Comparison of ENCODE assay signal across 8 mouse cellular contexts in genomic region chr7:97333113-97333898, GRCm38 (mm10). TPM values are rescaled to one million over a fixed set of nuclear protein-coding genes. Genes with fewer than 3 reads are reported as not detected.
DNase-seq lines count a peak whose midpoint lies in the region; ATAC-seq and TF ChIP-seq lines count a peak whose summit lies in the region.

No protein-coding gene starts in this region.

- intact Hi-C loops in left cerebral cortex, postnatal 25 days (cut with DNase I): no loop called here

- no peak overlapping the region for H3K27ac ChIP-seq in heart, embryonic 11.5 days (ENCODE audit: low read depth, low read length)
- no peak overlapping the region for H3K27ac ChIP-seq in cerebellum, adult 2 months (ENCODE audit: insufficient read depth, low read length)
- H3K27ac ChIP-seq in hindbrain, embryonic 11.5 days (ENCODE audit: low read depth, low read length): no peak overlapping the region
- no peak overlapping the region for H3K27ac ChIP-seq in midbrain, embryonic 14.5 days (replicated peaks; ENCODE audit: low read depth, low read length)

- H3K4me2 ChIP-seq in heart, embryonic 11.5 days: peak overlapping the region; percentile 86
- peak overlapping the region; percentile 71; the same call in 1 of the 2 replicates for H3K4me2 ChIP-seq in hindbrain, embryonic 11.5 days (replicated peaks; ENCODE audit: low read depth, low read length)
- H3K4me2 ChIP-seq in midbrain, embryonic 14.5 days (ENCODE audit: low read length): peak overlapping the region; percentile 73

- 69% methylated on average over 6 of the region's 6 CpGs for WGBS in heart, embryonic 11.5 days (ENCODE audit: insufficient replicate concordance)
- 48% methylated on average over 6 of the region's 6 CpGs for WGBS in cerebellum, adult 2 months
- WGBS in hindbrain, embryonic 11.5 days: 85% methylated on average over 6 of the region's 6 CpGs
- 89% methylated on average over 6 of the region's 6 CpGs for WGBS in midbrain, embryonic 14.5 days

- no peak for TF ChIP-seq POLR2A in cerebellum, adult 2 months (IDR thresholded peaks at IDR 0.05; ENCODE audit: borderline replicate concordance, insufficient read depth, low read length)

- H3K4me1 ChIP-seq in heart, embryonic 11.5 days (ENCODE audit: control insufficient read depth, insufficient read depth, low read length): peaks cover 10% of the 10 kb centered on the region
- peaks cover 42% of the 10 kb centered on the region for H3K4me1 ChIP-seq in cerebellum, adult 2 months (ENCODE audit: control insufficient read depth, insufficient read depth, low read length)
- no peaks in the 10 kb centered on the region for H3K4me1 ChIP-seq in hindbrain, embryonic 11.5 days (replicated peaks; ENCODE audit: control insufficient read depth, insufficient read depth, low read length)
- peaks cover 23% of the 10 kb centered on the region for H3K4me1 ChIP-seq in midbrain, embryonic 14.5 days (ENCODE audit: control insufficient read depth, insufficient read depth, low read length)

- H3K27me3 ChIP-seq in heart, embryonic 11.5 days (ENCODE audit: control insufficient read depth, insufficient read depth, low read length): peaks cover 6% of the 10 kb centered on the region; the same call in 1 of the 2 replicates
- no peaks in the 10 kb centered on the region for H3K27me3 ChIP-seq in cerebellum, adult 2 months (ENCODE audit: control insufficient read depth, insufficient read depth, low read length)
- H3K27me3 ChIP-seq in hindbrain, embryonic 11.5 days (ENCODE audit: control insufficient read depth, insufficient read depth, low read length): no peaks in the 10 kb centered on the region
- H3K27me3 ChIP-seq in midbrain, embryonic 14.5 days (ENCODE audit: control insufficient read depth, insufficient read depth, low read length): no peaks in the 10 kb centered on the region

- no peak for TF ChIP-seq CTCF in cerebellum, adult 2 months (IDR thresholded peaks at IDR 0.05; ENCODE audit: borderline replicate concordance, insufficient read depth, low read depth, low read length)

- no peak for ATAC-seq in heart, embryonic 11.5 days (replicated peaks; ENCODE audit: insufficient number of reproducible peaks, low FRiP score, low TSS enrichment)
- no peak for ATAC-seq in hindbrain, embryonic 11.5 days (ENCODE audit: low FRiP score)
- ATAC-seq in midbrain, embryonic 14.5 days (ENCODE audit: low FRiP score, low TSS enrichment): no peak

- no peaks in the 10 kb centered on the region for H3K9me3 ChIP-seq in heart, embryonic 11.5 days (replicated peaks; ENCODE audit: control insufficient read depth, low read length)
- no peaks in the 10 kb centered on the region for H3K9me3 ChIP-seq in hindbrain, embryonic 11.5 days (ENCODE audit: control insufficient read depth, low read length)
- no peaks in the 10 kb centered on the region for H3K9me3 ChIP-seq in midbrain, embryonic 14.5 days (ENCODE audit: control insufficient read depth, low read length)

- no peak overlapping the region for H3K9ac ChIP-seq in heart, embryonic 11.5 days (ENCODE audit: low read depth, low read length)
- peak overlapping the region; percentile 75; the same call in 1 of the 2 replicates for H3K9ac ChIP-seq in hindbrain, embryonic 11.5 days (ENCODE audit: low read depth, low read length)
- H3K9ac ChIP-seq in midbrain, embryonic 14.5 days (replicated peaks; ENCODE audit: low read length): 0 out of 2 replicates have a peak overlapping the region, but pooled peaks have one; percentile 74

- no peak for DNase-seq in heart, adult 18-20 months
- peak in 1 of 2 experiments; percentile 35 for DNase-seq in cerebellum, adult 2 months
- no peak for DNase-seq in hindbrain, embryonic 11.5 days (ENCODE audit: low spot score)
- DNase-seq in midbrain, embryonic 14.5 days: no peak
- no peak for DNase-seq in gastrocnemius, postnatal 25 days
- DNase-seq in right cerebral cortex, adult 2 months (ENCODE audit: low spot score in 2 of 2): no peak
- no peak for DNase-seq in left cerebral cortex, postnatal 25 days (ENCODE audit: low spot score in 2 of 2)

- H3K36me3 ChIP-seq in heart, embryonic 11.5 days (ENCODE audit: control insufficient read depth, insufficient read depth, low read length): no peaks in the 10 kb centered on the region
- no peaks in the 10 kb centered on the region for H3K36me3 ChIP-seq in hindbrain, embryonic 11.5 days (ENCODE audit: control insufficient read depth, insufficient read depth, low read length)
- no peaks in the 10 kb centered on the region for H3K36me3 ChIP-seq in midbrain, embryonic 14.5 days (ENCODE audit: control insufficient read depth, insufficient read depth, low read length)

- H3K4me3 ChIP-seq in heart, embryonic 11.5 days (ENCODE audit: low read depth, low read length): peak overlapping the region; percentile 86
- peak overlapping the region; percentile 23 for H3K4me3 ChIP-seq in cerebellum, adult 2 months (replicated peaks; ENCODE audit: insufficient read depth, low read depth, low read length)
- no peak overlapping the region for H3K4me3 ChIP-seq in hindbrain, embryonic 11.5 days (ENCODE audit: low read depth, low read length)
- H3K4me3 ChIP-seq in midbrain, embryonic 14.5 days (replicated peaks; ENCODE audit: low read depth, low read length): peak overlapping the region; percentile 78

RNA-seq across cellular contexts. Expression of gene Kctd21, which starts 1.2 kb away (rescaled TPM):
- polyA plus RNA-seq in heart, embryonic 11.5 days (2014; fragmentation: Nextera tagmentation; extraction: Ambion mirVana): 3.6 and 3.8 TPM in 2 replicates
- 1 to 10 TPM; 4.1 to 4.9 TPM for total RNA-seq in heart, adult 18-20 months (2021)
- 18.4 and 18.9 TPM in 2 replicates for polyA plus RNA-seq in cerebellum, adult 2 months (2012; rRNA removed)
- 6.1 and 6.8 TPM in 2 replicates for polyA plus RNA-seq in hindbrain, embryonic 11.5 days (2014; fragmentation: Nextera tagmentation; extraction: Ambion mirVana)
- polyA plus RNA-seq in midbrain, embryonic 14.5 days (2014; fragmentation: Nextera tagmentation; extraction: Ambion mirVana): 6.1 and 8.5 TPM in 2 replicates
- total RNA-seq in gastrocnemius, postnatal 25 days (2021): 1 to 10 TPM; 2.9 to 3.8 TPM
- 10 to 100 TPM; 14.1 to 15.3 TPM for total RNA-seq in left cerebral cortex, postnatal 25 days (2021)

RNA-seq across cellular contexts. Expression of gene Usp35, which starts 1.5 kb away (rescaled TPM):
- polyA plus RNA-seq in heart, embryonic 11.5 days (2014; fragmentation: Nextera tagmentation; extraction: Ambion mirVana): 1.3 and 1.7 TPM in 2 replicates
- under 1 TPM; 0.41 to 0.60 TPM for total RNA-seq in heart, adult 18-20 months (2021)
- polyA plus RNA-seq in cerebellum, adult 2 months (2012; rRNA removed): 19.1 and 21.7 TPM in 2 replicates
- polyA plus RNA-seq in hindbrain, embryonic 11.5 days (2014; fragmentation: Nextera tagmentation; extraction: Ambion mirVana): 2.7 and 2.9 TPM in 2 replicates
- polyA plus RNA-seq in midbrain, embryonic 14.5 days (2014; fragmentation: Nextera tagmentation; extraction: Ambion mirVana): 3.9 and 4.4 TPM in 2 replicates
- 1 to 10 TPM in 1 of 2 experiments, under 1 TPM in 1; 1.00 to 1.2 TPM for total RNA-seq in gastrocnemius, postnatal 25 days (2021)
- 10 to 100 TPM; 13.7 to 15.6 TPM for total RNA-seq in left cerebral cortex, postnatal 25 days (2021)

RNA-seq across cellular contexts. Expression of gene Alg8, which starts 38.1 kb away (rescaled TPM):
- 35.1 and 39.2 TPM in 2 replicates for polyA plus RNA-seq in heart, embryonic 11.5 days (2014; fragmentation: Nextera tagmentation; extraction: Ambion mirVana)
- 1 to 10 TPM; 4.4 to 4.8 TPM for total RNA-seq in heart, adult 18-20 months (2021)
- 10.1 and 11.1 TPM in 2 replicates for polyA plus RNA-seq in cerebellum, adult 2 months (2012; rRNA removed)
- polyA plus RNA-seq in hindbrain, embryonic 11.5 days (2014; fragmentation: Nextera tagmentation; extraction: Ambion mirVana): 31.9 and 33.3 TPM in 2 replicates
- polyA plus RNA-seq in midbrain, embryonic 14.5 days (2014; fragmentation: Nextera tagmentation; extraction: Ambion mirVana): 9.4 and 10.8 TPM in 2 replicates
- total RNA-seq in gastrocnemius, postnatal 25 days (2021): 1 to 10 TPM; 3.2 to 4.1 TPM
- total RNA-seq in left cerebral cortex, postnatal 25 days (2021): 10 to 100 TPM; 11.8 to 12.9 TPM
